Mouse (Mus musculus): Measurements from ENCODE around the gene Slc35f2.

Slc35f2 gene

DNA sequence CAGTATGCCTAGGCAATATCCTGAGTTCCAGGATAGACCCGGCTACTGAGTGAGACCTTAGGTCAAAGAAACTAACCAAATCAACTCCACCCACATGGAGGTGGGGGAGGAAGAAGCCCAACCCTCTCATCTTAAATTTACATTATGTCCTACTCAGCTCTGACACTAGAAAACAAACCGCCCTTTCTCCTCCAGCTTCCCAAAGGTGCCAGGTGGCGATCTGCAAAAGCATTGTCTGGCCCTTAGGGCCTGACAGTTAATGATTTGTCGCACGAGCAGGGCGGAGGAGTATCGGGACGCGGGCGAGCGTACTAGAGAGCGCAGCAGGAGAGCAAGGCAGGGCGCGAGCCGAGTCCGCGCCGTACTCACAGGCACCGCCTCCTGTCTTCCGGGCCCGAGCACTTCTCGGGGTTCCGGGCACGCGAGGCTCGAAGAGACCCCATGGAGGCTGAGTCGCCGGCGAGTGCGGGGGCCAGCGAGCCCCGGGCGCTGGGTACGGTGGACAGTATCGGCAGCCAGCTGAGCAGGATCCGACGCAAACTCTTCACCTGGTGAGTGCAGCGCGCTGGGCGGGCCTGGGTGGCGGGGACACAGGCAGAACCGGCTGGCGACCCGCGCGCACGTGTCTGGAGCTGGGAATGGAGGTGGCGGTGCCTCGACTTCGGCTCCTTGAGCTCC lies at the start of gene Slc35f2:
Gene Slc35f2 (plus strand): TSS at position 195 of the 678 bp plus-strand sequence.
- peak; percentile 55 for DNase-seq (ENCODE audit: low spot score)

DNA sequence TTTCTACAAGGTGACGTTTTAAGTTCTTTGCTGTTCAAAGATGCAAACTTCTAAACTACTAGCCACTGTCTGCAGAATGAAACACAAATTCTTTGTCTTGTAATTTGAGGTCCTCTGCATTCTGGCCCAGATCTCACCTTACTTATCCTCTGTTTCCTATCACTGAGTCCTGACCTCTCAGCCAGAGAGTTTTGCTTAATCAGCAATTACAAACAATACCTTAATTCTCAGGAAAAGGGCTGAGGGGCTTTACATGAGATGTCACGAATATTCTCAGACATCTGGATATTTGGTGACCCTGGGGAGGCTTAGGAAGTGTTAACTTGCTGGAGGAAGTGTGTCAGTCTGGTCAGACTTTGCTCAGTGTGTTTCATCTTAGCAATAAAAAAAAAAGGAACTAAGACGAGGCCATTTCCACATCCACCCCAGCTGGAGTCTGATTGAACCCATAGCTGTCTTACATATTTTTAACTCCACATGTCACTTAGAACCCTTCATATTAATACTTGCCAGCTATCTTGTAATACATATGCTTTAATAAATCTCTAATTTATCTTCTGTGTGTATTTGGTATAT lies 30.4 kb upstream of the Slc35f2 start:
- no peak for DNase-seq (ENCODE audit: low spot score)

- DNase-seq (ENCODE audit: low spot score), result no peak
Observed at GRCm38 (mm10) chr9:53750411-53750810, 20.9 kb upstream of the Slc35f2 start.

DNA sequence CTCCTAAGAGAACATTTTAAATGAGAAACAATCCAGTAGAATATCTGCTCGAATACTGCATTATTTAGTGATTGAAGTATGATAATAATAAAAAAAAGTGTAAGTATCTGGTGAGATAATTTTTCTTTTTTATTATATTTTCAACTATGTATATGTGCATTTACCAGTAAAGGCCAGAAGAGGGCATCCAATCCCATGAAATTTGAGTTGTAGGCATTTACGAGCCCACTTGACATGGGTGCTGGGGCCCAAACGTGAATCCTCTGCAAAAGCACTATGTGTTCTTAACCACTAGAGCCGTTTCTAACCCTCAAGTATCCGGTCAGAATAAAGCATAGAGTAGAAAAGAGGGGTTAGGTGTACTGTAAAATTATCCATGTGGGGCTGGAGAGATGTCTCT lies 20.4 kb upstream of the Slc35f2 start:
- DNase-seq (ENCODE audit: low spot score), result no peak

GRCm38 (mm10) chr9:53754801-53755200 lies 16.5 kb upstream of the Slc35f2 start:
- DNase-seq (ENCODE audit: low spot score), result no peak

- no peak for DNase-seq (ENCODE audit: low spot score)
Observed at GRCm38 (mm10) chr9:53758142-53758541, 13.2 kb upstream of the Slc35f2 start.

DNA sequence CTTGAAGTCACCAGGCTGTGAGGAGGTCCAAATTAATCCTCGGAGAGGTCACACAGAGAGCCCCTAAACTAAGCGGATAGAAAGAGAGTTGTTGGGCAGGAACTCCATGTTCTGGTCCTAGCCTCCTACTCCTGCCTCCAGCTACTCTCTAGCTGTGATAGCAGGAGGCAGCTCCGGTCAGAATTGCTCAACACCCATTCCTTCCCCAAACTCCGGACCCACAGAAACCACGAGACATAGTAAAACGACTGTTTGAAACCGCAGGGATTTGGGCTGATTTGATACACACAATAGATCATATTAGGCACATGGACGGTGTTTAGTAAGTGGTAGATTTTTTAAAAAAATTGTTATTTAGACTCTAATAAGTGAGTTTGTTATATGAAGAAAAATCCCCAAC lies 6.6 kb upstream of the Slc35f2 start:
- DNase-seq (ENCODE audit: low spot score), result no peak

- no peak for DNase-seq (ENCODE audit: low spot score)
Observed at GRCm38 (mm10) chr9:53768486-53768885, 2.9 kb upstream of the Slc35f2 start.

DNA sequence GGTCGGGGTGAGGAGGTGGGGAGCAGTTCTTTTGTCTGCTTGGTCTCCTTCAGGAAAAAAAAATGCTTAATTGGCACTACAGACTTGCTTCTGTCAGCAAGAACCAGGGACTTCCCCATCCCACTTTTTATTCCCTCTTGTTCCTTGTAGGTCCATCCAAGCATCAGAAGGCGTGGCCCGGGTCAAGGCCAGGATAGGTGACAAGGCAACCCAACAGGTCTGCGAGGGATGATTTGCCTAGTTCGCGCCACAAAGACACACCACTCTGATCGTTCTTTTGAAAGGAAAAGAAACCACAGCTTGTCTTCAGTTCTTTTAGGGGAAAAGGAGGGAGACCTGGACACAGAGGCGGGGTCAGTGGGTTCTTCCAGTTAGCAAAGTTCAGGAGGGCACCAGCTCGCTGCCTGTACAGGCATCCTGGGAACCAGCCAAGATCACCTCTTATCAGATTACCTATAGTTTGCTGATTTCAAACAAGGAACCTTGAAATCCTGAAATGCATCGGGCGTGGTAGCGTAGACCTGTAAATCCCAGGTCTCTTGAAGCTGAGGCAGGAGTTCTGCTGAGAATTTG lies 481 bp upstream of the Slc35f2 start:
- peak; percentile 69 for DNase-seq (ENCODE audit: low spot score)

- peak; percentile 45 for DNase-seq (ENCODE audit: low spot score)
Observed at GRCm38 (mm10) chr9:53772121-53772561, 803 bp downstream of the Slc35f2 start.

- no peak for DNase-seq (ENCODE audit: low spot score)
Observed at GRCm38 (mm10) chr9:53775511-53775910, 4.2 kb downstream of the Slc35f2 start.

- DNase-seq (ENCODE audit: low spot score), result no peak
Observed at GRCm38 (mm10) chr9:53786561-53787407, 15.4 kb downstream of the Slc35f2 start.

DNA sequence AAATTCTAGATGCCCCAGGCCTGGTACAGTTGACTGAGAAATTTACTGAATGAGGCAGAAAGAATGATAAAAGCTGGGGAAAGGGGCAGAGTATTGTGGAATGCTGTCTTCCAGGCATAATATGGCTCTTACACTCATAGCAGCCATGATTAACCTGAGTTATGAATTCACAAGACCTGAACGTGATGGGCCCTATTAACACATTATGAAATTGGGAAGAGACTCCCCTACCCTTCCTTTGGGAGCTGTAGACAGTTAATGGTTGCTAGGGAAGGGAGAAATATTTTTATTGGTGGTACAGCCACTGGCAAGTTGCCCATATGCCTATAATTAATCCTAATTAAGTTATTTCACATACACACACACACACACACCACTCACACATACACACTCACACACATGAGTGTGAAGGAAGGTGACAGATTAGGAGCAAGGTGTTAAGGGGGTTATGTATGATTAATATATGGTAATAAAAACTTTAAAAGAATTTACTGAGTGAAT lies 22.5 kb downstream of the Slc35f2 start:
- no peak for DNase-seq (ENCODE audit: low spot score)

- no peak for DNase-seq (ENCODE audit: low spot score)
Observed at GRCm38 (mm10) chr9:53794490-53794889, 23.2 kb downstream of the Slc35f2 start.

DNA sequence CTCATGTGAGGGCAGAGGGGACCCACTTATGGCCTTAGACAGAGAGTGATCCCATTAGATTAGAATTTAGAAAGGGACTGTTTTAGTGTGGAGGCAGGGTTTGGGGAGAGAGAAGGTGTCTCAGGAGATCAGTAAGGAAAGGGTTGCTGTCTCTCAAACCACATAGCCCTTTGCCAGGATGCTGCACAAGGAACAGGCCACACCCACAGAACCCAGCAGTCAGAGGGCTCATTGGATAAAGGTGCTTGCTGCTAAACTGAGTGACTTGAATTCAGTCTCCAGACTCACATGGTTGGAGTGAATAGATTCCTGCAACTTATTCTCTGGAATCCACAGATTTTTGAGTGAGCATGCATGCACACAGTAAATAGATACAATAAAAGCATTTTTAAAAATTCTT lies 24.0 kb downstream of the Slc35f2 start:
- no peak for DNase-seq (ENCODE audit: low spot score)

GRCm38 (mm10) chr9:53796386-53796785 lies 25.0 kb downstream of the Slc35f2 start:
- no peak for DNase-seq (ENCODE audit: low spot score)

- no peak for DNase-seq (ENCODE audit: low spot score)
Observed at GRCm38 (mm10) chr9:53797141-53797540, 25.8 kb downstream of the Slc35f2 start.

GRCm38 (mm10) chr9:53802921-53803320 lies 31.6 kb downstream of the Slc35f2 start:
- DNase-seq (ENCODE audit: low spot score), result no peak

GRCm38 (mm10) chr9:53806496-53807086 lies 35.3 kb downstream of the Slc35f2 start:
- no peak for DNase-seq (ENCODE audit: low spot score)

DNA sequence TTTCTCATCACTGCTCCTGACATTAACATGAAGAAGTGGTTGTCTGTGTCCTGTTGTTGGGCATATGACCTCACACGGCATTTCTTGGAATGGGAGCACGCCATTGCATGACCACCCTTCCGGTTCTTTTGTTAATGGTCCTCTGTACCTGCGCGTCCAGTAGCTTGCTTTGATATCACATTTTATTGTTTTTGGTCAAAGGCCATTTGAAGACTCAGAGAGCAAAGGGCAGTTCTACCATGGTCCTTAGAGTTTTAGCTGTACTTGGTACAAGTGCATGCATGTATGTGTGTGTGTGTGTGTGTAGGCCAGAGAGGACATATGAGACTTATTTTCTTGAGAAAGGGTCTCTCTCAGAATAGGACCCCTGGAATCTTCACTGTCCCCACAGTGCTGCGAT lies 42.1 kb downstream of the Slc35f2 start:
- no peak for DNase-seq (ENCODE audit: low spot score)

DNA sequence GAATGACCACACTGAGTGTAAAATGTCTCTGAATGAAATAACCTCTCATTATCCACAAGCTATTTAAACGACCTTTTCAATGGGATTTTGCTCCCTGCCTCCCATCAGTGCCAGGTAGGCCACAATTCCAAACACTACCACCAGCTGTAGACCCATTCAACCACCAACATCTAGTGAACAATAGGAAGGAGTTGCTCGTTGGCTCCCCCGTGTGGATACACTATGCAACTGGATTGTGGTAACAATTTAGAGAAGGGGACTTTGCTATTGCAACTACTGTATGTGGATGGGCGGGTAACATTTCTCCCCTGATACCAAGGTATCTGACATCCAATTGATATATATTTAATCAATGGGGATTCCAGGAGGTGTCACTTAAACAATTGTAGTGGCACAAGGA lies 47.4 kb downstream of the Slc35f2 start:
- DNase-seq (ENCODE audit: low spot score), result peak; percentile 64

DNA sequence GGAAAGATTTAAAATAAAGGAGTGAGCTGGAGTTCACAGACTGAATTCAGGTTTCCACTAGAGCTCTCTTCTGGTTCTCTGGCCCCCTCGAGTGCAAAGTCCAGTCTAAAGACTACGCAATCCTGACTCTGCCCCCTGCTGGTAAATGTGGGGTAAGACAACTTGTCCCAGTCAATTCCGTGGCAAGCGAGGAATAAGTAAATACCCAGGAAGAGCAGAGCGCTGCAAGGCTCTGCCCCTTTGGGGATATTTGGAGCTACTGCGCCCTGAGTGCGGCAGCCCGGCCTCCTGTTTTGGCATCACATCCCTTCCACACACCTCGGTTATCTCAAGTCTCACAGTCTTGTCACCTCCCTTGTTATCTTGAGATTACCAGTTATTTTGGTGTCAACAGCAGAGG lies 54.0 kb downstream of the Slc35f2 start:
- no peak for DNase-seq (ENCODE audit: low spot score)
